Mouse (Mus musculus) stomach, embryonic 16.5 days (tissue): ENCODE data around the gene Ccp110. TPM values are rescaled to one million over a fixed set of nuclear protein-coding genes. Genes with fewer than 3 reads are reported as not detected.

Source experiments
- ATAC-seq: fragments of 200-750 bp; cut with Nextera tagmentation; 2 replicates; pipeline ENCODE4 v1.8.0; 2017; ENCODE audit warnings: moderate number of reproducible peaks, moderate TSS enrichment; ENCODE audit not compliant: insufficient read depth, low FRiP score
- H3K27ac ChIP-seq: fragments of 300-500 bp; sonication (generic); 2 replicates; pipeline ENCODE4 v1.5.1; 2014; ENCODE audit warnings: low read length
- H3K27me3 ChIP-seq: fragments of 300-500 bp; sonication (generic); 2 replicates; pipeline ENCODE4 v1.6.1; 2014; ENCODE audit warnings: low read length, control low read depth, mixed read lengths; ENCODE audit not compliant: control insufficient read depth, insufficient read depth
- H3K36me3 ChIP-seq: fragments of 300-500 bp; sonication (generic); 2 replicates; pipeline ENCODE4 v1.6.1; 2014; ENCODE audit warnings: low read length; ENCODE audit not compliant: control insufficient read depth, insufficient read depth
- H3K4me1 ChIP-seq: fragments of 300-500 bp; sonication (generic); 2 replicates; pipeline ENCODE4 v1.6.1; 2014; ENCODE audit warnings: low read length, control low read depth, mixed read lengths; ENCODE audit not compliant: control insufficient read depth, insufficient read depth
- H3K4me2 ChIP-seq: fragments of 300-500 bp; sonication (generic); 2 replicates; pipeline ENCODE4 v1.6.1; 2014; ENCODE audit warnings: low read depth, low read length, mixed read lengths
- H3K4me3 ChIP-seq: fragments of 300-500 bp; sonication (generic); replicated peaks from 2 replicates; pipeline ENCODE4 v1.5.1; 2014; ENCODE audit warnings: mild to moderate bottlenecking, low read length
- H3K9ac ChIP-seq: fragments of 300-500 bp; sonication (generic); 2 replicates; pipeline ENCODE4 v1.6.1; 2014; ENCODE audit warnings: low read length
- H3K9me3 ChIP-seq: fragments of 300-500 bp; sonication (generic); replicated peaks from 2 replicates; pipeline ENCODE4 v1.6.1; 2016; ENCODE audit warnings: low read length, control low read depth; ENCODE audit not compliant: control insufficient read depth
- WGBS: fragments of 180-500 bp; shearing (Covaris S2); extraction: QIAGEN DNeasy Blood & Tissue Kit; methylation state at CpG from one replicate; pipeline ENCODE4 v1.1.7; 2014; 5-methylcytosine and 5-hydroxymethylcytosine counted together
- polyA plus RNA-seq: library from polyadenylated mRNA; unstranded; fragments of >200 nt; fragmentation: Nextera tagmentation; extraction: Ambion mirVana; gene quantifications from 2 replicates; pipeline ENCODE4 v1.2.1, GENCODE M21; 2015

Ccp110 gene
- polyA plus RNA-seq, 1 experiment from 2014 or later, result 16.7 TPM

DNA sequence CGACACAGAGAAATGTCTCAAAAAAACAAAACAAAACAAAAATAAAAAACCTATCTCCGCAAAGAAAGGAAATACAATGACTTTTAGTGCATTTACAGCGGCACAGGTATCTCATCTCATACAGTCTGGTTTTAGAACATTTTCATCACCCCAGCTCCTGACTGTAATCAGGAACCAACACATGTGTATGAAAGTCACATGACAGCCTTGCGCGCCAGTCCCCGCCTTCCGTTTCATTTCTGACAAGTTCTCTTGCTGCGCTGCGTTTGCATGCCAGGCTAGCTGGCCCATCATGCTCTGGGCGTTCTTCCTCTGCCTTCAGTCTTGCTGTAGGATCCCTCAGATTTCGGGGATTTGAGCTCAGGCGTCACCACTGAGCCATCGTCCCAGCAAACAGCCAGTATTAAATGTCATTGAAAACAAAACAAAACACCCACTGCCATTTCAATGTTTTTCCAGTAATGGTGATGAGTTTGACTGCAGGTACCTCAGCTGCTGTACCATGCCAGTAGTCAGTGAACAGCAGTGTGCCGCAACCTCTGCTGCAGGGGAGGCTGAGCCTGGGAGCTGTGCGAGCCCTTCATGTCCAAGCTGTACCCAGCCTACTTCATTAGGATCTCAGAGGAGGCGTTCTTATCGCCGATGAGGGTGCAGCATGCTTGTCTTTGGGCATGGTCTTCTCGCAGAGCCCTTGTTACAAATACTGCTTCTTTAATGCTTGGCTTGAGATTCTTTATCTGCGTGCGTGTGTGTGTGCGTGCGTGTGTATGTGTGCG is 44.3 kb downstream of the Ccp110 start:
- Histone ChIP-seq H3K4me3 (no peak overlapping the region), H3K27me3 (no peaks in the 10 kb centered on the region), H3K4me1 (peaks cover 5% of the 10 kb centered on the region; the same call in 1 of the 2 replicates), H3K9ac (no peak overlapping the region), H3K4me2 (no peak overlapping the region), H3K36me3 (peaks cover 3% of the 10 kb centered on the region), H3K27ac (no peak overlapping the region), H3K9me3 (no peaks in the 10 kb centered on the region)
- 92% methylated on average over 24 of the region's 24 CpGs for WGBS
- ATAC-seq, result no peak

- Histone ChIP-seq H3K4me1 (peaks cover 5% of the 10 kb centered on the region; the same call in 1 of the 2 replicates), H3K27me3 (no peaks in the 10 kb centered on the region), H3K4me2 (no peak overlapping the region), H3K9me3 (no peaks in the 10 kb centered on the region), H3K27ac (0 out of 2 replicates have a peak overlapping the region, but pooled peaks have one; percentile 4), H3K36me3 (peaks cover 3% of the 10 kb centered on the region), H3K4me3 (no peak overlapping the region), H3K9ac (no peak overlapping the region)
- 0 out of 2 replicates have a peak, but pooled peaks have one; percentile 60 for ATAC-seq
- WGBS, result 59% methylated on average over 4 of the region's 4 CpGs
Measured at GRCm38 (mm10) chr7:118758369-118758768, 46.0 kb downstream of the Ccp110 start.

GRCm38 (mm10) chr7:118759372-118759771 is 47.0 kb downstream of the Ccp110 start:
- Histone ChIP-seq H3K4me2 (no peak overlapping the region), H3K4me3 (no peak overlapping the region), H3K9me3 (no peaks in the 10 kb centered on the region), H3K27me3 (no peaks in the 10 kb centered on the region), H3K27ac (0 out of 2 replicates have a peak overlapping the region, but pooled peaks have one; percentile 4), H3K4me1 (peaks cover 5% of the 10 kb centered on the region; the same call in 1 of the 2 replicates), H3K9ac (0 out of 2 replicates have a peak overlapping the region, but pooled peaks have one; percentile 28), H3K36me3 (peaks cover 3% of the 10 kb centered on the region; the same call in 1 of the 2 replicates)
- 37% methylated on average over 5 of the region's 5 CpGs for WGBS
- ATAC-seq, result no peak

GRCm38 (mm10) chr7:118763939-118764338 is 51.6 kb downstream of the Ccp110 start:
- H3K9me3 ChIP-seq, result no peaks in the 10 kb centered on the region
- no peak for ATAC-seq
- peaks cover 3% of the 10 kb centered on the region; the same call in 1 of the 2 replicates for H3K36me3 ChIP-seq
- no peak overlapping the region for H3K9ac ChIP-seq
- H3K4me2 ChIP-seq, result no peak overlapping the region
- H3K27ac ChIP-seq, result no peak overlapping the region
- H3K4me1 ChIP-seq, result peaks cover 5% of the 10 kb centered on the region; the same call in 1 of the 2 replicates
- H3K4me3 ChIP-seq, result no peak overlapping the region
- H3K27me3 ChIP-seq, result no peaks in the 10 kb centered on the region
- 89% methylated on average over 11 of the region's 11 CpGs for WGBS

DNA sequence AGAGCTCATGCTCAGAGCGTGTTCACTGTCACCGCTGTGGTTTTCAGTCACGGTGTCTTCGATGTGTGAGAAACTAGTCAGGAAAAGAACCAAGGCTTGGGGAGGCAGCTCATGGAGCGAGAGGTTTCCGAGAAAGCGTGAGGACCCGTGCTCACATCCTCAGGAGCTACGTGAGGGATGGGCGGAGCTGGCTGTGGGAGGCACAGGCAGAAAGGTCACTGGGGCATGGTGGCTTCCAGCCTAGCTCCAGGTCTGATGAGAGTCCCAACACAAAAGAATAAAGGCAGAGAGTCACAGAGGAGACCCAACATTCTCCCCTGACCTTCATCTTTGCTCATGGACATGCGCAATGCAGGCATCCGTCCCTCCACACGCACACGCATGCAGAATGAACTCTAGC is 52.4 kb downstream of the Ccp110 start:
- Histone ChIP-seq H3K9me3 (no peaks in the 10 kb centered on the region), H3K36me3 (peaks cover 3% of the 10 kb centered on the region; the same call in 1 of the 2 replicates), H3K27me3 (no peaks in the 10 kb centered on the region), H3K27ac (no peak overlapping the region), H3K4me3 (no peak overlapping the region), H3K4me2 (no peak overlapping the region), H3K4me1 (no peaks in the 10 kb centered on the region), H3K9ac (no peak overlapping the region)
- WGBS, result 82% methylated on average over 14 of the region's 14 CpGs
- ATAC-seq, result no peak

DNA sequence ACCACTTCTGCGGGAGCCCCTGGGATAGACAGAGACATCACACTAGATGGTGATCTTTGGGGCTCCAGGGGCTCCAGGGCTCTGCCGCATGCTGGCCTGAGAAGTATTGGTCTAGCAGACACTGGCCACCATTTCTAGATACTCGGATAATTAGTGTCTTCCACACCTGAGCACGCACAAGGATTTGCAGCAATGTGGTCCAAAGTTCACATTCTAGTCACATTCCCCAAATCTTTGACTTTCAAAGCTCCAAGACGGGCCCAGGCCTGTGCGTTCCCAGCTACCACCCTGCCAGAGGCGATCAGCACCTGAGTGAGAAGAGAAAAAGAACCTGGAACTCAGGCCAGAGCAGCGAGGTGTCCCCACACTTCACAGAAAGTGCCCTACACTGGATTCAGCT is 53.3 kb downstream of the Ccp110 start:
- H3K4me1 ChIP-seq, result no peaks in the 10 kb centered on the region
- no peak overlapping the region for H3K4me2 ChIP-seq
- WGBS, result 59% methylated on average over 8 of the region's 8 CpGs
- 0 out of 2 replicates have a peak overlapping the region, but pooled peaks have one; percentile 18 for H3K9ac ChIP-seq
- ATAC-seq, result no peak
- peaks cover 1% of the 10 kb centered on the region; the same call in 1 of the 2 replicates for H3K36me3 ChIP-seq
- H3K9me3 ChIP-seq, result no peaks in the 10 kb centered on the region
- no peak overlapping the region for H3K27ac ChIP-seq
- no peaks in the 10 kb centered on the region for H3K27me3 ChIP-seq
- H3K4me3 ChIP-seq, result no peak overlapping the region

DNA sequence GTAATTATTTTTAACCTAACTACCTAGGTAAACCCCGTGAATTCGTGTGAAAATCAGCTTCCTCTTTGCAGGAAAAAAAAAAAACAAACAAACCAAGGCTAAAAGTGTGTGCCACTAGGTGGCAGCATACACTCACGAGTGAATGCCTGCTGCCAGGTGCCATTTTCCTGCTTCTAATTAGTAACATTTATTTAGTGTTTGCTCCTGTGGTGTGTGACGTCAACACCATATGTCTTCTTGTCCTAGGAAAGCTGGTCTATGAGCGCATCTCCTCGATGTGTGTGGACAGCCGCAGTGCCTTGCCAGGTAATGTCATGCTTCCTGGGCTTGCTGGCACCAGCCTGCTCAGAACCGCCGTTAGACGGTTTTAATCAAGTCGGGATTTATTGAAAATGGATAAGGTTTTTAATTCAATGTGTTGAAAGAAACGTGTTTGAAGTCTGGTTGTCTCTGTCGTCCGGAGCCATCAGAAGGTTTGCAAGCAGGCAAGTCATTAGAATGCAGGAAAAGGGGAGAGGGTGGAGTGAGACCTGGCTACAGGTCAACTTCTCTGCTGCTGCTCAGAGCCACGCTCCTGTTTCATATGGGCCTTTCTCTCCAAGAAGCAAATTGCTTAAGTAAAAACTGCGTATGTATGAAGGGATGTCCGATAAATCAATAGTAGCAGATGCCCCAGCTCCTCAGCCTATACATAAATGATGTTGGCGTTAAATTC is 53.9 kb downstream of the Ccp110 start:
- Histone ChIP-seq H3K4me1 (no peaks in the 10 kb centered on the region), H3K9me3 (no peaks in the 10 kb centered on the region), H3K36me3 (peaks cover 3% of the 10 kb centered on the region; the same call in 1 of the 2 replicates), H3K27ac (no peak overlapping the region), H3K4me3 (no peak overlapping the region), H3K27me3 (no peaks in the 10 kb centered on the region), H3K9ac (no peak overlapping the region), H3K4me2 (no peak overlapping the region)
- no peak for ATAC-seq
- 58% methylated on average over 18 of the region's 18 CpGs for WGBS

DNA sequence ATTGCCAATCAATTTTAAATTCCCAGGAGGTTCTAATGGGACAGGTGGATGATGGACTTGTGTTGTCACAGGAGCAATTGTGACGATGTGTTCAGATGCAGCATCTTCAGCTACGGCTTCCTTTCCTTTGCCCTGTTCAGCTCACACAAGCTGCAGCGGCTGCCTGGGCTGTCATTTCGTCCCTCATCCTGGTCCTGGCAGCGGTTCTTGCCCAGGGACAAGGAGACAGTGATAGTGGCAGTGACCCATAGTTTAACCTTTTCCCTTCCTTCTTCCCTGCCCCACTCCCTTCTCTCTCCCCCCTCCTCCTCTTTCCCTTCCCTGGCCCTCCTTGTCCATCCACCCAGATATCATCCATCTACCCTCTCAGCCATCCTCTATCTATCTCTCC is 54.5 kb downstream of the Ccp110 start:
- peaks cover 3% of the 10 kb centered on the region; the same call in 1 of the 2 replicates for H3K36me3 ChIP-seq

GRCm38 (mm10) chr7:118769208-118769607 is 56.9 kb downstream of the Ccp110 start:
- H3K36me3 ChIP-seq, result peaks cover 3% of the 10 kb centered on the region; the same call in 1 of the 2 replicates
- H3K27me3 ChIP-seq, result no peaks in the 10 kb centered on the region
- H3K4me1 ChIP-seq, result no peaks in the 10 kb centered on the region
- no peak overlapping the region for H3K4me2 ChIP-seq
- ATAC-seq, result no peak
- H3K4me3 ChIP-seq, result no peak overlapping the region
- H3K9ac ChIP-seq, result no peak overlapping the region
- no peaks in the 10 kb centered on the region for H3K9me3 ChIP-seq
- whole genome bisulfite sequencing, result 52% methylated on average over 8 of the region's 8 CpGs
- no peak overlapping the region for H3K27ac ChIP-seq

More for the DNA sequence above, 54.5 kb downstream of the Ccp110 start:
- Histone ChIP-seq H3K27ac (no peak overlapping the region), H3K4me3 (no peak overlapping the region), H3K4me1 (no peaks in the 10 kb centered on the region), H3K9ac (no peak overlapping the region), H3K27me3 (no peaks in the 10 kb centered on the region), H3K9me3 (no peaks in the 10 kb centered on the region), H3K4me2 (no peak overlapping the region)
- no peak for ATAC-seq
- WGBS, result 76% methylated on average over 5 of the region's 5 CpGs
